Mouse (Mus musculus) liver (tissue): Measurements from ENCODE around the gene Gpr132.

Experiments used
- DNase-seq: peaks from one replicate; pipeline ENCODE4 v3.0.0-alpha.2; 2020; ENCODE audit warnings: mixed read lengths

Gene Gpr132

DNA sequence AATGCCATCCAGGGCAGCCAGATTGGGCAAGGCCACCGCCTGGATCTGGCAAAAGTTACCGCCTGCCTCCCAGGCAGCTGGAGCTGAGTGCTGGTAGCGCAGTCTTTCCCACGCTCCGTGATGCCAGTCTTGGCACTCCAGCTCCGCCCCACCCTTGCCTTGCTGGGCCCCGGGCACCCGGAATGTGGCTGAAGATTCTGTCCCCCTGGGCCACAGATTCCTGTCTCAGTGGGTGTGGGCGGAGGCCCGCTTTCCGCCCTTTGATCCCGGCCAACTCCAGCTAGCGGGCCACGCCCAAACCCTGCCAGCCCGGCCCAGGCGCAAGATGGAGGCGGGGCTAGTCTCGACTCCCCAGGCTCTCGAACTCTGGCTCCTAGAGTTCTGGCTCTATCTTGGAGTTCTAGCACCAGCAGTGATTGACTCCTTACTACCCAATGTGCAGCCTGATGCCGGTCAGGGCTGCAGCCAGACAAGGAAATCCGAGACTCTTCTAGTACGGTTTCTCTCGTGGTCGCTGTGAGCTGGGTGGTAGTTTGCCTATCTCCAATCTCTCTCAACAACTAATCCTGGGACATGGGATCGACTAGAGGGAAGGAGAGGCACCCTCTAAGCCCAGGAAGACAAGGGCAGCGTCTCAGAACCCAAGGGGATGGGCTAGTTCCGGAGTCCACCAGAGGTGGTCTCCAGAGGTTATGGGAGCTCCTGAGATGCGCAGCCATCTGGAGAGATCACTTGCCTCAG, 8.5 kb upstream of the Gpr132 start:
- DNase-seq = peak; percentile 65

- peak; percentile 85 for DNase-seq
These were observed 7.4 kb upstream of the Gpr132 start for GRCm38 (mm10) chr12:112875225-112876013.

DNA sequence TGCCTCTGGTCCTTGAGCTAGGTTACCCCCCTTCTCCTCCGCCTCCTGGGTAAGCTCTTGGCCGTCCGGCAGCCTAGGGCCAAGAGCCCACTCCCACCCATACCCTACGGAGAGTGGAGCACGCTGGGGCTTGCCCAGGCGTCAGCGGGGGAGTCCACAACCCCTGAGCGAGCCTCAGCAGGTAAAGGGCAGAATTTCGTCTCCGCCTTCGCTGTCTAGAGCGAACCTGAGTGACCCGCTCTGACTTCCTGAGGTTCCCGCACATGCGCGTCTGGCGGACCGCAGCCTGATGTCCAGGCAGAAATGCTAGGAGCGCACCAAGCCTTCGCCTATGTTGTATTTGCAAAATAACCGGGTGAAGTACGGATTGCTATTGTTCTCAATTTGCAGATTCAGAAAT, 6.2 kb upstream of the Gpr132 start:
- DNase-seq = no peak

GRCm38 (mm10) chr12:112873452-112874190, 5.6 kb upstream of the Gpr132 start:
- DNase-seq = peak; percentile 63

DNA sequence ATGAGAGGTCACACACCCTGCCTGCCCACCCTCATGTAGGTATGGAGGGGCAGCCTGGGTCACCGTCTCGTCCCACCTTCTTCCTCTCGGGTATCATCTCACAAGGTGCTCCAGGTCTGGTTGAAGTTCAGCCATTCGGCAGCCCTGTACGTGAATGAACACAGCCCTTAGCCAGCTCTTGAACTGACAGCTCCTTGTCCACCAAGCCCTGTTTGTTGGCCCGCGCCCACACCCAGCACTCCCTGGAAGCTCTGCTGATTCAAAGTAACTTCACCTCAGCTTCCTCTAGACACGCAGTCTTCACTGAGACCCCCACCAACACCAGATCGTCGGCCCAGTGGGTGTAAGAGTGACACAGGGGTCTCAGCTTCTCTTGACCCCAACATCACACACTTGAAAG, 5.0 kb upstream of the Gpr132 start:
- no peak for DNase-seq

DNA sequence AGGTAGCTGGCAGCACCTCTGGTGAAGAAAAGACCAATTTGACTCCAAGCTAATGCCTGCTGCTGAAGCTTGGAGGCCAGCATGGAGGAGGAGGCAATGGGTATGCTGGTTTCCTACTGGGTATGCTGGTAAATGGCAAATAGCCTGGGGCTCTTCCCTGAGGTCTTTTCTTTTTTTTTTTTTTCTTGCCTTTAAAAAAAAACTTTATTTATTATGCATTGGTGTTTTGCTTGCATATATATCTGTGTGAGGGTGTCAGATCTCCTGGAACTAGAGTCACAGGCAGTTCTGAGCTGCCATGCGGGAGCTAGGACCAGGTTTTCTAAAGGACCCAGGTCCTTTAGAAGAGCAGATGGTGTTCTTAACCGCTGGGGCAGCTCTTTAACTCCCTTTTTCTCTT, 3.2 kb upstream of the Gpr132 start:
- no peak for DNase-seq

GRCm38 (mm10) chr12:112870775-112871174, 2.7 kb upstream of the Gpr132 start:
- peak; percentile 18 for DNase-seq

DNA sequence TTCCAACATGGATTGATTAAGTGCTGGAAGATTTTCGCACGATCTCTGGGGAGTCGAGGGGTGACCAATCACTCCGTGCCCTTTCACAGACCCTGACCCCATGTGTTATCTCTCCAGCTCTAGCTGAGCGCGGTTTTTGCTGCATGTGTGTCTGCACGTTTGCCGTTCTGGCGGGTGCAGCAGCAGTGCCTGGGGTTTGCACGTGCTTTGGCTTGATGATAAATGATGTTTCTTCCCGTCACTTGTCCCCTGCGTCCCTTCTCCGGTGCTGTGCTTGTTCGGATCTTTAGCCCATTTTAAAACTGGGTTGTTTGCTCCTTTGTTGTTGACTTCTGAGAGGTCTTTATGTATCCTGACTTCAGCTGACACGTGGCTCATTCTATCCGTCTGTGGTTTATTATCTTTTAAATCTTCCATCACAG, 1.8 kb upstream of the Gpr132 start:
- DNase-seq = no peak

DNA sequence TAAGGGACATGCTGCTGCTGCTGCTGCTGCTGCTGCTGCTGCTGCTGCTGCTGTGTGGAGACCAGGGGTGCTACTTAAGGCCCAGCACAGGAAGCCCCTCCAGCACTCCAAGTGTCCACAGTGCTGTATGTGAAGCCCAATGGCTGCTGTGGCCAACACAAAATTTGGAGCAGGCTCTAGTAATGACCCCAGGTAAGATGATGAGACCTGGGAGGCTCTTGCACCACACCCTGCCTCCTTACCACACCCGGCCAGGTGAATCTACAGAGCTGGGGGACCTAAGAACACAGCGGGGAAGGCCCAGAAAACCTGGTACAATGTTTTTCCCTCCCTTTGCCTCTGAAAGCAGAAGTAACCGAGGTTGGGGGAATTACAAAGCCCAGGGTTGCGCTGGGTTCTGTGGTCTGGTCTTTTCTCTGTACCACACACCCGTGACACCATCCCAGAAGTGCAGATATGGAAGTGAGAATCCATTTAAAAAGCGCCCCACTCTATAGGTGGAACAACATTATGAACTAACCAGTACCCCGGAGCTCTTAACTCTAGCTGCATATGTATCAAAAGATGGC, 838 bp downstream of the Gpr132 start:
- no peak for DNase-seq

GRCm38 (mm10) chr12:112866467-112867080, 1.5 kb downstream of the Gpr132 start:
- no peak for DNase-seq

GRCm38 (mm10) chr12:112864804-112865203, 3.2 kb downstream of the Gpr132 start:
- DNase-seq = no peak

DNA sequence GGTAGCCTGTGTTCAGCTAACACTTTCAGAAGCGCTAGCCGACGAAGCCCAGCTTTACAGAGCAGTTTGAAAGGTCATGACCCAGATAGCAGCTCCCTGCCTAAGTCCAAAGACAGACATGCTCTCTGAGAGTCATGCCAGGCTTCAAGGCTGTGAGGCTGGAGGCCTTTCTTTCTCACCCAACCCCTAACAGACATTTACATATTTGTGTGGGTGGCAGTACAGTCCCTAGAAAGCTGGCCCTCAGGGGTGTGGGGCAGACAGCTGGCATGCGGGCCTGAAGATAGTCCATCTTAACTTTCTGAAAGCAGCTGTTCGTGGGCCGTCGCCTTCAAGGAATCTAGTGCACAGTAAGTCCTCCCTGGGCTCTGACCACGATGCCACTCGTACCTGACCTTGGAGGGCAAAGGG, 6.1 kb downstream of the Gpr132 start:
- no peak for DNase-seq

DNA sequence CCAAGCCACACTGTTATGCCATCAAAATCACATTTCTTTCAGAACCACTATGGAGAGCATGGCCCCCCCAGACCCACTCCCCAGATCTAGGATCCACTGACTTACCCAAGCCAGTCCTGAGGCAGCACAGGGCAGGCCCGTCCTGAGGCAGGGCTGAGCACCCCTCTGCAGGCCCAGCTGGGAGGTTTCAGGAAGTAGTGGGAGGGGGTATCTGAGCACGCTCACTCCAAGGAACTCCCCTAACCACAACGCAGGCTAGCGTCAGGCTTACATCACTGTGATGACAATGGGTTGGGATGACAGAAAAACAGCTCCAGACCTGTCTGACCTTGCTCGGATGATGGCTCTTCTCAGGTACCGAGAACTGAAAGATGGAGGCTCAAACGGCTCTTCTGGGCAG, 7.3 kb downstream of the Gpr132 start:
- DNase-seq = no peak

DNA sequence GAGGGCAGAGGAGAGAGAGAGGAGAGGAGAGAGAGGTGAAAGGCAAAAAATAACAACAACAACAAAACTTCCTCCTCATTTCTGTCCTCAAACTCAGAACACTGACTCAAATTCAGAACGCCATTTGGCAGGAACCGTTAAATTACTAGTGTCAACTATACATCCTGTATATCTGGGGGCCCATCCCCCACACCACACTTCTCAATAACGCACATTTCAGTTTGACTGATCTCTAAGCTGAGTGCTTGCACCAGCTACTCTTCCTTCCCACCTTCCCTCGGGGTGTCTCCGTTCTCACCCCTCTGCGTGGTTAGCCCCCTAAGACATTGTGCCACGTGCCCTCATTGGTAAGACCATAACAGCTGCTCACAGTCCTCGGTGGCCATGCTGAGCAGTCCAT, 8.1 kb downstream of the Gpr132 start:
- DNase-seq = no peak

DNA sequence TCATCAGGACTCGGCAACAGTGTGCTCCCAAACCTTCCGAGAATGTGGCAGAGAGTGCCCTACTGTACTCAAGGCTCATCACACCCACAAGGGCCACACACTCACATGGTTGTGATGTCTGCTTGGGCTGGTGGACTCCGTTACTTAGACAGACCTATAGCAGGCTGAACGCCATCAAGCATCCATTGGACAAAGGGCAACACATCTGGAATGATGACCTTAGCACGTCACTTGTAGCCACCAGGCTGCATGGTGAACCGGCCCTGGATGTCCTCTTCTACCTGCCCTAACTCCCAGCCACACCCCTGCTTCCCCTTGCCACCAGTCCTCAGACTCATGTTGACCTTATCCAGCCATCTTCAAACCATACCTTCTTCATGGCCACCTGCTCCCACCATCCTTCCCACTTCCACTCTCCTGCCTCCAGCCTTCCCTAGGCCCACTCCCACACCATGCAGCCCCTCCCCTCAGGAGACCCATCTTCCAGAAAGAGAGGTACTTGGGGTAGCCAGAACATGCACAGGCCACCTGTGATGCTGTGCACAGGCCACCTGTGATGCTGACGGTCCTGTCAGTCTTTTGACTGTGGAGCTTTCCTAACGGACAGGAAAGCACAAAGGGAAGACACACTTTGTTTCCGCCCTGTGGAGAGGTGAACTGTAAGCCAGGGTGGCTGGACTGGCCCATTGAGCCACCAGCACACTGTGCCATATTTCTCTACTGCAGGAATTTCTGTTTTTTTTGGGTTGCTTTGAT, 9.3 kb downstream of the Gpr132 start:
- DNase-seq = no peak

GRCm38 (mm10) chr12:112857021-112857925, 10.8 kb downstream of the Gpr132 start:
- no peak for DNase-seq

DNA sequence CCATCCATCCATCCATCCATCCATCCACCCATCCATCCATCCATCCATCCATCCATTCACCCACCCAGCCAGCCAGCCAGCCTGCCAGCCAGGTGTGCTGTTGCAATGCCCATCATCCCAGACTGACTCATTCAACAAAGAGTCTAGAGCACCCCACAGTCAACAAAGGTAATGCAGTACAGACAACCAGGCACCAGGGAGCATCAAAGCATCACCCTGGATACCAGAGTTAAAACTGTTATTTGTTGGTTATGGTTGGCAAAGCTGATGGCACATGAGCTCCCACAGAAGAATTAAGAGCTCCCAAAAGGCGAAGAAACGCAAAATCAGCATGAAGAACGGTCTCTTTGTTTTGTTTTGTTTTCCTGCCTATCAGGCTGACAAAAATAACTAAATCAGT, 11.7 kb downstream of the Gpr132 start:
- no peak for DNase-seq

GRCm38 (mm10) chr12:112854610-112855333, 13.3 kb downstream of the Gpr132 start:
- DNase-seq = no peak

DNA sequence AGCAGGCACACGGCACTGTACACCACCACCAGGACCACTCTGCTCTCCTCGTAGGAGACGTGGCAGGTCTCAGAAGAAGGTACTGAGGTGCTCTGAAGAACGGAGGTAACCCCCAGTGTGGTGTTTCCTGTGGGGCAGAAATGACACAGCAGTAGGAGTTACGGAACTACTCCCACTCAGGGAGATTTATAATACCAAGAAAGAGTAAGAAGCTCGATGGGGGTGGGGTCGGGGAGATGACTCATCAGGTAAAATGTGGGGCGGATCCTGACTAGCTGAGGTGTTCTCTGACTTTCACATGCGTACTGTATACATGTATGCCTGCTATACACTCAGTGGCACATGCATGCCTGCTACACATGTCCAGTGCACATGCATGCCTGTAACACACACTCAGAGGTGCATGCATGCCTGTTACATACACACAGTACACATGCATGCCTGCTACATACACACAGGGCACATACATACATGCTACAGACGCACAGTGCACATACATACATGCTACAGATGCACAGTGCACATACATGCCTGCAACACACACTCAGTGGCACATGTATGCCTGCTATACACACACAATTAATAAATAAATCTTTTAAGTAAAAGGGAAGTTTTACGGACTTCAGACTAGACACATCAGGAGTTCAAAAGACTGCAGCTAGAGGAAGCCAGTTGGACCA, 14.8 kb downstream of the Gpr132 start:
- DNase-seq = no peak

GRCm38 (mm10) chr12:112851116-112851515, 16.9 kb downstream of the Gpr132 start:
- DNase-seq = no peak
